Mouse (Mus musculus) monocyte, adult 2 months (primary cell): ENCODE data around the gene Nfia.

Source experiments
- DNase-seq, 2 experiments: peaks; one replicate each; pipeline ENCODE4 v3.0.0; 2022; ENCODE audit warnings: low spot score in 2 of 2, low read depth in 1 of 2

The Nfia gene

DNA sequence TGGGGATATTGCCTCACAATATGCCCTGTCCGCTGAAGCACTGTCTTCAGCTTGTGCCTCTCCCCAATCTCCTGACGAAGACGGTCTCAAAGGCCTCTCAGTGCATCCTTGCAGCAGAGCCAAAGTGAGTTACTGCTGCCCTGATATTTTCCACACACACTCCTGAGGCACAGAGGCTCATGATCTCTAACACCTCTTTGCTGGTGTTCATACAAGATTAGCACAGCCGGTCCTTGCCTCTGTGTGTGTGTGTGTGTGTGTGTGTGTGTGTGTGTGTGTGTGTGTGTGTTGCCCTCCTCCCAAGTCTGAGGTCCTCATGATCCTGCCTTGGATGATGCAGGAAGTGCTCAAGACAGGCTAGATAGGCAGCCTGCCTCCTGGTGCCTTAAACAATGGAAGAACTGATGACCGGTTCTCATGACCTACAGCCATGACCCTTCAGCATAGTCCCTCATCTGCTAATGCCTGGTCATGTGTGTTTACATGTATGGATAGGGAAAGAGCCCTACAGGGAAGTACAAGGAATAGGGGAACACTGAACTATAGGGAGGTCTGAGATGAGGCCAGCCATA is 319.5 kb downstream of the Nfia start:
- DNase-seq = no peak

DNA sequence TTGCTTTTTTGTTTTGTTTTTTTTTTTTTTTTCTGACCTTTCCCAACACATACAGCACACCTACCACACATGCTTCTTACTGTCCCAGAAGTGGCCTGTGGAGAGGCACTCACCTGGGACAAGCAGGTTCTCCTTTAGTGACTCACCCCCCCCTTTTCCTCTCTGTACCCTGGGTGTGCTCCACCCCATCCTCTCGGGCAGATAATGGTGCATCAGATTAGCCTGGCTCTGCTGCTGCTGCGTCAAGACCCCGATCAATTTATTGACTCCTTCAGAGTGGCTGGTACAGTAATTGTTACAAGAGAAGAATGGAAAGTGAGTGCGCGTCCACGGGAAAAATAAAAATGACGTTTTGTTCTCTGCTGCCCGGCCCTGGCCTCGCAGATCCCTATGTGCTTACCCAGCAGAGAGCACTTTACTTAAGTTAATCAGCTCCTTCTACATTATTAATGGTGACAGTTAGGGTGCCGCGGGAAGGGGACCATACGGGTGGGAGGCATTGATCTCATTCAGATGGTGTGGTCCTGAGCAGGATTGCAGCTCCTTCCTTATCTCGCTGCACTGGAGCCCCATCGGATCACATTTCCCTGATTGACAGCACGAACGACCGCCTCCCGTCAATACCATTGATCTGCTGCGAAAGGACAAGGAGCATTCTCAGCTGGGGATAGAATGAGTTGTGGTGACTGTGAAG is 321.7 kb downstream of the Nfia start:
- no peak for DNase-seq

DNA sequence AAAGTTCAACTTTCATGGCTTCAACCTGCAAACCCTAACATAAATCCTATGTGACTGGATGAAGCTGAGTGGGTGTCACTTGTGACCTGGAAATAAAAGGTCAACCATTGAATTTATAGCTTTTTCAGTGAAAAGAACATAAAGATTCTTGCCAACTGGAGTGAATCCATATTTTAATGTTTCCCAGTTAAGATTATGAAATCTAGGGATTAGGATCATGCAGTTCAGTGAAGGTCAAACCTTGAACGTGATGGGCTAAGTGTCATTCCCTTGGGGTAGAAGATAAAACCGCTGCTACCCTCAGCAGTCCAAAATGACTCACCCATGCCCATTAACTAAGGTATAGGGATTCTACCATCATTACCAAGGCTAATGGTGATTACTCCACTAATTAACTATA is 322.5 kb downstream of the Nfia start:
- DNase-seq = no peak

DNA sequence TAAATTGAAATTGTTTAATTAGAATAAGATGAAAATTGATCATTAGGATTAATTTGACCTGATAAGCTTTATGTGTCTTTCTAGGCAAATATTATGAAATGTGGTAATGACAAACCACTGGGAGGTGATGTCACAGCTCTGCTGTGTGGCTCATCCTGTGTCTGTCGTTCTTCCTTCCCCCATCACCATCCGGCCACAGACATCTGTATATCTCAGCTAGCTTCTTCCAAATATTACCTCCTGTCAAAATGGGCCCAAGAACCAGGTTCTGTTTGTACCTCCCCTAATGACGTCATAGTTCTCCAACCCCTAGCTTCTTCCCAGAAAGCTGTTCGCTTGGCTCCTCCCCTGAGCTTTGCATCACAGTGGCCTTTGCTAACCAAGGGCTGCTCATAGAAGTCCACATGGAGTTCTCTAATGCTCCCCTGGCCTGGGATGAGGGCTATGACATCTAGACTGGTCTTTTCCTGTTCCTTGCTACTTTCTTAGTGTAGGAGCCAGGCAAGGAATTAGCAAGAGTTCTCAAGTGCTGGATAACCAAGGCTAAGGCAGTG is 324.6 kb downstream of the Nfia start:
- DNase-seq = no peak

DNA sequence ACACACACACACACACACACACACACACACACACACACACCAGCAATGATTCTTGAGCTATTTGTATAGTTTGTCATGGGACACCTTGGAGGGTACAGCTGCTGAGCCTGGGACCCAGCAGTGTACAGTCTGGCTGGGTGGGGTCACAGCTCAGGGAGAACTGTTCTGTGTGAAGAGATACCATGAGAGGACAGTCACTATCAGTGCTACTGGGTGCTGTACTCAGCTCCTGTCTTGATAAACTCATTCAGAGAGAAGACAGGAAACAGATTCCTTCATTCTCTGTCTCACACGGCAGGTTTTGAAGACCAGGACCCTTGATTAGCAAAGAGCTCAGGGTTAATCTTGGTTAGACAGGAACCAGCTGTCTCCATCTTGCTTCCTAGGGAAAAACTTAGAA is 326.1 kb downstream of the Nfia start:
- DNase-seq = no peak

DNA sequence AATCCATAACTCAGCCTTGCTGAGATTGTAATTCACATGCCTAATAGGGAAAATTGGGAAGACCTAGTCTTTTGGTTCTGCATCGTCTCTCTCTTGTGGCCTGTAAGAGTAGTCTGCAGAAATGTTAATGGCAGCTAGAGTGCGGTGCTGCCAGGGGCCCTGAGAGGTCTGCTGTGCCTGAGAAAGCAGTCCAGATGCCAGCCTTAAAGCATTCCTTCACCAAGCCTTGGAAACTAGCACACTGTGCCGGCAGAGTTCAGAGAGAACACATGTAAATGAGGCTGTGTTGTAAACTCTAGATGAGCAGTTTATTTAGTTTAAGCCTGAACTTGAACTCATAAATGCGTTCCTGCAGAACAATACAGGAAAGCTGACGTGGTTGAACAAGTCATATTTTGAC is 326.9 kb downstream of the Nfia start:
- DNase-seq = no peak

DNA sequence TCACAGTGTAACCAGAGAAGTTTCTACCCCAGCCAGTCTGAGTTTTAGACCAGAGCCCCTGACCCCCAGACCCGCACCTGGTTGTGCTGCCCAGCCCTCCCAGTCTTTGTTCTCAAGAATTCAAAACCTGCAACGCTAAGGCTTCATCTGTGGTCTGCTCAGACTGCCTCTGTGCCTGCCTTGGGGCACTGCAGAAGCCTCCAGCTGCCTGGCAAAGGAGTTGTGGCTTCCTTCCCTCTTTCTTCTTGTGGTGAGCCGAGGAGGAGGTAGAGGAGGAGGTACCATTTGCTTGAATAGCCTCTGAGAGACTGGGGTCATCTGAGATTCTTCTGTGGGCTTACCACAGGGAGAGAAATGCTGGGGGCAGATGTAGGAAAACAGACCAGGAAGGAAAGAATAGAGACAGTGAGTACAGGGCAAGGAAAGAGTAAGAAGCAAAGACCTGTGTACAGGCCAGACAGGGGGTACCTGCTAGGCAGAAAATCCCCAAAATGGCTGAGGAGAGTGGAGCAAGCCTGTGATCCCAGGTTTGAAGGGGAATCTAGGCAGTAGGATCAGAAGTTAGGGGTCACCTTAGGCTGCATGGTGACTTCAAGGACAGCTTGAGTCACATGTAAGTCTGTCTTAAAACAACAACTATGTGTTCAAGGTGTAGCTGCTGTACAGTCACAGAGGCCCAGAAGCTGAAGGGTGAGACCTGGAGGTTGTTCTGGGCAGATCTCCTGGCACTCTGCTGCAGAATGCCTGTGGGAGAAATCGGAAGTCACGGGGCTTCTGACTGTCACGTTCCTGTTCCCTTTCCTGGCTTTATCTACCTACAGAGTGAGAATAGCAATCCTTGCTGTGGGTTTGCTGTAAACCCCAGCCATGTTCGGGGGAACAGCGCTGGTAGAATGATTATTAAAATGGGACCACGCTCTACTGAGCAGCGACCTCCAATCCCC is 328.9 kb downstream of the Nfia start:
- no peak for DNase-seq

DNA sequence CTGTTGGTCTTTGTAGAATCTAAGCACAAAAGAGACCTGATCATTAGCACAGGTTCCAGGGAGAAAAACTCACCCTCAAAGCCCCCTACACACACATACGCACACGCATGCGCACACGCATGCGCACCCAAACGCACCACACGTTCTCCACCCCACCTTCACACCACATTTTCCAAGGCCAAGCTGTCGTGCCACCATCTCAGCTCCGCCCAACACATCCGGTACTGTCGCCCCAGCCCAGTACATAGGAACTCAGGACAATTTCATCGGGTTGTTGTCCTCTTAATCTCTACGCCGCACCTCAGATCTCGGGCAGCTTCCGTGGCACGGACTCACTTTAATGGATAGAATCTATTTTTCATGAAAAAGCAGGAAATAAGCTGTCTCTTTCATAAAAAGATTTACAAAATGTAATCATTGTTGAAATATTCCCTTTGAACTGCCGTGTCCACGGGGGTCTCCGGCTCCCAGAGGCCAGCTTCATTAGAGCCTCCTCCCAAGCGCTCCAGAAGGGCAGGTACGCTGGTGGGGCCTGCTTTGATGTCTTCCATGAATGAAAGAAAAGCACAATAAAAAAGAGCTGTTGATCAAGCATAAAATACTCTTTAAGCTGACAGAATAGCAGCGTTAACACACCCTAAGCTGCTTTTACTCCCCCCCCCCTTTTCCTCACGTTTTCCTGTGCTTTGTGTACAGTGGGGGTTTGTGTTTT is 330.2 kb downstream of the Nfia start:
- DNase-seq = no peak

DNA sequence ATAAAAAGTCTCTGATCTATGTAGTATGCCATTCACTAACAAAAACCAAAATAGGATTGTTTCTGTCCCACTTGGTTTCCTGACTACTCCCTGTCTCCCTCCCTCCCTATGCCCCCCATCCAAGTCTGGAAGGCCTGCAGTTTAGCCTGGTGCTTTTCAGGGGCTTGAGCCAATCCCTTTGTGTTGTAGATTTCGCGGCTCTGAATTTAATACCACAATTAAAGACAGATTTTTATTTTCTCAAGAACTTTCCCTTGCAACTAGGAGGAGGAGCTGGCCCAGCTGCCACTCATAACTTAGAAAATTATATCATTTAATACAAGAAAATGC is 330.8 kb downstream of the Nfia start:
- no peak for DNase-seq

DNA sequence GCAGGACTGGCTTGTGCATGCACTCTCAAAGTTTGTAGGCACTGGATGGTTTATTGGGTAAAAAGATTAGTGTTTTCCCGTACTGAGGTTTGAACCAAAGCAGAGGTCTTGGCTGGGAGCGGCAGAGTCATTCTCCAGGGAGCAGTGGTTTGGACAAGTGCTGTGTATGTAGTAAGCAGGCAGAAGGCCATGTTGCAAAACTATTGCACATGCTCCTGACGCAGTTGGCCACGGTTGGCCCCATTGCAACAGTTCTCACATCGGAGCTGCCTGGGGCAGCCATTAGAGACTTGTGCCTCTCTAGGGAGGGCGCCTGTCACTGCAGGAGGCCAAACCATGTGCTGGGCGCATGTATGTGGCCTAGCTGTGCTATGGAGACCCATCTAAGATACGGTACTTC is 331.6 kb downstream of the Nfia start:
- DNase-seq = no peak

DNA sequence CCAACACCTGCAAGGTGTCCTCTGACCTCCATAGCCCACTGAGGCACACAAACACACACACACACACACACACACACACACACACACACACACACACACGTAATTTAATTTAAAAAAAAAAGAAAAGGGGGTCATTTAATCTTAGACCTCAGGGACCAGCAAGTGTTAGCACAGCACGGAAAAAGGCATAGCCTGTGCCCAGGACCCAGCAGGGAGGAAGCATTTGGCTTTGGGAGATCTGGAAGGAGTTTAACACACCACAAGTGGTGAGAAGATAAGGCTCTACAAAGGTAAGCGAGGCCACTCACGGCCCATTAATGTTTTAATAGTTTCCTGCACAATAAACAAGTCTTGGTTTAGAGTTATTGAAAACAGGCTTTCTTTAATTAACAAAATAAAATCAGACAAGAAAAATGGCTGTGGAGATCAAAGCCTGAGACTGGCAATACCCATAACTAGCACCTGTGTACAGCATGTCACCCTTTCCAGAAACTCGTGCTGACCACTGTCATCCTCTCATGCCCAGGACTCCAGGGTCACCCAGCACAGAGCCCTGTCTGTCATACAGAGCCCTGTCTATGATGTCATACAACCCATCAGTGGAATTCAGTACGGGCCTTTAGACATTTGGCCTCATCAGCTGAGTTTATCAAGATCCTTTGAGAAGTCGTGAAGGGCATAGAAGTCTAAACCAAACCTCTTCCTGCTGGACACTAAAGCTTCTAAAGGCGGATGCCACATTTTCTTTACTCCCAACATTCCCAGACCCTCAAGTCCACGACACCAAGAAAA is 332.6 kb downstream of the Nfia start:
- no peak for DNase-seq

DNA sequence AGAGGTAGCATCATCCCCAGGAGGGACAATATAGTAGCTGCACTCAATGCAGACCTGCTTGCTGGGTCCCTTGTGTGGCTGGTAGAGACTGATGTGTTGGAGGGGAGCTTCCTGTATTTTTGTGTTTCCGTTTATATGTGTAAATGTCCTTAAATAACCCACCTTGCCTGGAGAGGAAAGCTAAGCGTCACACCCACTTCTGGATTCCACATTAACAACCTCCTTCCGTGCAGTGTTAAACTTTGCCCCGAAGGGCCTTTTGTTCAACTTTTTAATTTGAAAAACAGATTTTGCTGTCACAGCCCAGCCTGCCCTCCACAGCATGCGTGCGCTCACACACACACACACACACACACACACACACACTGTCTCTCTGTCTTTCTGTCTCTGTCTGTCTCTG is 333.4 kb downstream of the Nfia start:
- no peak for DNase-seq

DNA sequence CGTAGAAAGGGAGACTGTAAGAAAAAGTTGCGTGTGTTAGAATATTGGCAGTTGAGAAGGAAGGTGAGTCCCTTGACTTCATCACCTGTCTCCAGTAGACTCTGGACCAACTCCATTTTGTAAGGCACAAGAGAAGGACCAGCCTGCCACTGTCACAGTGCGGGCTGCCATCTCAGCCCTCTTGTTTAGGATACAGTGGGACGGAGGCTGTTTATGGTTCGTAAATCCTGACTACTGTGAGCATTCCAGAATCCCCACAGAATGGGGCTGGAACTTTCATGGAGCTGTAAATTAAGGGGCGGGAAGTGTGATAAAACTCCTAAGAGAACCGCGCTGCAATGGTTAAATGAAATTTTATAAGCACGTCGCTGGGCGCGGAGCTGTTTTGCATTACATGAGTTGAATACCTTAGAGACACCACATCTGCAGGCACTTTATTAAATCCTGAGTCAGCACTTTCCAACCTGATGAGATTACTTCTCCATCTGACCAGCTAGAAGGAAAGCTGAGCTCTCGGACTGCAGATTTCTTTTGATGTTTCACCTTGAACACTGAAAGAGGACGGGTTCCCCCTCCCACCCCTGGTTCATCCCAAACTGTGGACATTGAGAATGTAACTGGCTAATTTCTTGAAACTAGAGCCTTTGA is 334.0 kb downstream of the Nfia start:
- no peak for DNase-seq

DNA sequence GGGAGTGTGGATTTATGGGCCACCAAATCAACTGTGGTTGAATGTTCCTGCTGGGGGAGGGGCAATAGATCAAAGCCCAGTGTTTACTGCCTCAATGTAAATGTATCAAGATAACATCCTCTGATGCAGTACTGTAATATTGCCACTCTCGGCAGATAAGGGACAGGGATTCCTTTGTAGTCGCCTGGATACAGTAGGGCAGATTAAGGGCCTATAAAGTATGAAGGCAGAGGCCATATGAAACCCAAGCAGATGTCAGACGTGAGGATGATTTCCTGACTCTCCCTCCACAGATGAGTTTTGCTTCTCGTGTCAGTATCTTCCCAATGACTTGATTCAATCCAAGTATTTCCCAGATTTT is 334.5 kb downstream of the Nfia start:
- no peak for DNase-seq

DNA sequence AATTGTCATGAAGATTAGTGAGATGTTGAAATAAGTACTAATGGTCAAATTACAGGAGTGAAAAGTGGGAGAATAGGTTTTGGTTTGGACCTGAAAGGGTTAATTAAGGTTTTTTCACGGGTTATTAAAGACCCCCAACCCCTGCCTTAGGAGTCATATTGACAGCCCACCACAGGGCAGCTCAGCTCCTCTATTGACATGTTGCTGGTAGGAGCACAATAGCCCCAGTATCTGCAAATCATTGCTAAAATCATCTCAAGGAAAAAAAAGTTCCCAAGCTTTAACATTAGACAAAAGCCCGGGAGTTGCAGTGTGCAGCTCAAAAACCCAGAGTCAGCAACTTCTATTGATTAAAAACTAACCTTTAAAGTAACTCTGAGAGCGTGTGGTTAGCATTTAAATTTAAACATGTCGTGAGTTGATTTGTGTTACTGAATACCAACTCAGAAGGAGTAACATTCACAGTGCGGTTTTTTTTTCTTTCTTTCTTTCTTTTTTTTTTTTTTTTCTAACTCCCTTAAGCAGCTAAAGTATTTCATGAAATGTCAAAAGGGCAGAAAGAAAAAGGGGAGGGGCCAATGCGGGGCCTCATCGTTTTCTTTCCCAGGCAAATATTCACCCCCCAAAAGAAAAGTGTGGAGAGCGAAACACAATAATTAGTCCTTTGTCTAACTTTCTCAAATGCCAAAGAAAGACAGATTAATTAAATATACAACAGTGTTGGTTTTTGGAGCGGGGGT is 335.6 kb downstream of the Nfia start:
- DNase-seq = no peak

DNA sequence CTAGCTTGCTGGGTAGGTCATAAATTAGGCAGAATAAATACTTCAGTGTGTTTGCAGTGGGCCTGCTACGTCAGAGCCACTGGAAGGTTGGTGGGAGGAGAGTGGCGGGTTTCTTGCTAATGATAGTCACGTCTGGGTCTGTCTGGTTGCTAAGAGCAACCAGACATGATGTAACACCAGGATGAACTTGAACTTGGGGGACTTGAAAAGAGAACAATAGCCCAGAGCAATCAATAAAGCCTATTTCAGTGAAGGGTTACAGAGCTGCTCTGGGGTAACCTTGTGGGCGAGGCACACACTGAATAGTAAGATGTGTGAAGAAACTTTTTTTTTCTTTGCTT is 336.1 kb downstream of the Nfia start:
- DNase-seq = no peak

DNA sequence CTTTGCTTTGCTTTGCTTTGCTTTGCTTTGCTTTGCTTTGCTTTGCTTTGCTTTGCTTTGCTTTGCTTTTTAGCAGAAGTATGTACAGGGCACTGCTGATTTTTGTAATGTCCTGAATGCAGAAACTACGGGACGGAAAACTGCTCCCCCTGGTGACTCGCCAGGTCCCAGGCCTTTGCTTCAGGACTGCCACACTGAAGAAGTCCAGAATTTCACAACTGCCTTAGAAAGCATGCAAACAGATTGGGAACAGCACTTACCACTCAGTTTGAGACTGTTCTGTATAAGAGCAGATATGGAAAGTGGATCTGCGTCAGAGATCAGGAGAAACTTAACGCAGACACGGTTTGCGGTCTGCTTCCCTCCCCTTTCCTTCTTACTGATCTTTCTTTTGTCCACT is 336.5 kb downstream of the Nfia start:
- no peak for DNase-seq

DNA sequence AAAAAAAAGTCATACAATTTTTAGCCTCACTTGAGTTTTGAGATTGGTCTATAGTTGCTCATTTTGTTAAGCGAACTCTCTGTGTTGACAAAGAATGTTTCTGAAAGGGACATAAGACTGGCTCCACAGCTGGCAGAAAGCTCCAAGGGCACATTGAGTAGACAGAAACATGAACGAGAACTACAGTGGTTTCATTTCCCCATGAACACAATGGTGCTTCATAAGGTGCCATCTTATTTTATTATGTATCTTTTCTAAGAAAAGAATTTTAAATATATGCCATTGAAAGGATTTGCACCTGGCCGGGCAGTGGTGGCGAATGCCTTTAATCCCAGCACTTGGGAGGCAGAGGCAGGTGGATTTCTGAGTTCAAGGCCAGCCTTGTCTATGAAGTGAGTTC is 337.4 kb downstream of the Nfia start:
- no peak for DNase-seq

DNA sequence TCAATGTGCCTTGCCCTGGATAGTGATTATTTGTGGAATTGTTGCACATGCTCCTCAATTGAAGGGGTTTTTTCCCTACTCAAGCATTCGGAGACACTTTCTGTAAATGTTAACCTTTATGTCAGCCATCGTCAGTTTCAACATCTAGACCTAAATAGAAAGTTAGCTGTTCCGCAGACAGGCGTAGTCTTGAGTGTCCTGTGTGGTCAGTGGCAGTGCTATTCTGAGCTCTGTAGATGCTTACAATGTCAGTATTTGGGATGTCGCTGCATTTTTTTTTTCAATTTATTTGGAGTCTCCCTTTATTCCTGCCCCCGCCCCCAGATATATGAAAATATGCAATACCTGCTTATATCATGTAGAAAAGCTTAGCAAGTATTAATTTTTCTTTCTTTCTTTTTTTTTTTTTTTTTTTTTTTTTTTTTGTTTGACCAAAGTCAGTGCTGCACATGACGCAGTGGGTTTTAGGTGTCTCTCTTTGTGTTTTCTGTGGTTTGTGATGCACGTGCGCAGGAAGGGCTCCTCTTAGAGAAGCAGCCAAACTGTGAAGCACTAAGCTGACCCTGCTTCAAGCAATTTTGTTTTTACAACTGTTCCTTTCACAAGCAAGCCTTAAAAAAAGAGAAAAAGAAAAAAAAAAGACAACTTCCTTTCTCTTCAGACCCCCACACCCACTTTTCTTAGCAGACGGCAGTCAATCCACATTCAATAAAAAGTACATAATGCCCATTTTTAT is 340.9 kb downstream of the Nfia start:
- no peak for DNase-seq
